Mouse (Mus musculus): ENCODE data around the gene Ryk.

The Ryk gene

GRCm38 (mm10) chr9:102948706-102949105 lies 114.0 kb downstream of the Ryk start:
- DNase-seq (ENCODE audit: low spot score in 2 of 2): no peak

DNA sequence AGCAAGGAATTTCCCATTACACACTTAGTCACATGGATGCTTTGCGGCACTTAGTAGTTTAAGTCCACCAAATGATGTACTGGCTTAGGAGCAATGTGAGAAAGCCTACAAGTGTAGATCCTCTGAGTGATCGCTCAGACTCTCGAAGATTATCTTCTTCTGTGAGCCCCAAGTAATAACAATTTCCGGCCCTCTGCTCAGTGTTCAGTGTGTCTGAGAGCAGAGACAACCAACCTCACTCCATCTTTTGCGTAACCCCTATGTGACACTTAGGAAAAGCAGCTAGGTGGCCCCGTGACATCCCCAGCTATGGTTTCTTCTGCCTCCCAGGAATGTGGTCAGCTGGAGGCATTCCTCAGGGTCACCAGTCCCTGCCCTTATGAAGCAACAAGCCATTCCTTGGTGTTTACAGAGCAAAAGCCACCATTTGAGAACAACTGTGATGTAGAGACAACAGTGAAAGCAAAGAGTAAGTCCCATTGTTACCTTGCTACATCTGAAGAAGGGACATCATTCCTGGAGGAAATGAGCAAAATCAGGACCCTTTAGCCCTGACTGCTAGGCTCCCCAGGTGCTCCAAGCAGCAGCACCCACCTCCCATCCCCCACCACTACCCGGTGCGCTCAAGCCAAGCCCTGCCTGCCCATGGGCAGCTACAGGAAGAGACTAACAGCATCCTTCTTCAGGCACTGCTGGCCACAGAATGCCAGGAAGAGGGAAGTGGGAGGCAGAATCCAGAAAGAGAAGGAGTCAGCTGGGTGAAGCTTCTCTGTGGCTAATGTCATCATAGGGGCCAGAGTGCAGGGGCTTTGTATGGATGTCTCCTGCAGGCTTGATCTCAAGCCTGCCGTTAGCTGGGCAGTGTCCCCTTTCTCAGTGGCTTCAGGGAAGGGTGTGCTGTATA lies 116.6 kb downstream of the Ryk start:
- no peak for DNase-seq (ENCODE audit: low spot score in 2 of 2)

GRCm38 (mm10) chr9:102955866-102956265 lies 121.1 kb downstream of the Ryk start:
- DNase-seq (ENCODE audit: low spot score in 2 of 2): no peak
